Mouse (Mus musculus): ENCODE data around the gene Hcar2.

GRCm38 (mm10) chr5:123906976-123907630 is 41.8 kb upstream of the Hcar2 start, which contains the start of gene Denr:
- TF ChIP-seq CHD2 (IDR thresholded peaks at IDR 0.05; ENCODE audit: low read depth, low read length), result peak; percentile 100
- TF ChIP-seq MAFK (IDR thresholded peaks at IDR 0.05; ENCODE audit: insufficient read depth, low read depth, low read length), result no peak
- no peak for TF ChIP-seq ZNF384 (IDR thresholded peaks at IDR 0.05; ENCODE audit: low read depth, low read length)
